Mouse (Mus musculus): ENCODE measurements around the gene Pawr. TPM values are rescaled to one million over a fixed set of nuclear protein-coding genes. Genes with fewer than 3 reads are reported as not detected.

The Pawr gene
- total RNA-seq, 1 experiment, result 36.4 TPM

GRCm38 (mm10) chr10:108461862-108462261 is 129.9 kb downstream of the Pawr start:
- TF ChIP-seq ZC3H11A (IDR thresholded peaks at IDR 0.05; ENCODE audit: borderline replicate concordance, low read depth, low read length) (no peak), HCFC1 (IDR thresholded peaks at IDR 0.05; ENCODE audit: borderline replicate concordance, insufficient read depth, low read length) (no peak), MAFK (IDR thresholded peaks at IDR 0.05; ENCODE audit: insufficient read depth, low read depth, low read length) (no peak), CHD2 (IDR thresholded peaks at IDR 0.05; ENCODE audit: low read depth, low read length) (no peak), ZNF384 (IDR thresholded peaks at IDR 0.05; ENCODE audit: low read depth, low read length) (no peak)
- Histone ChIP-seq H3K9me3 (ENCODE audit: control insufficient read depth, insufficient read depth, low read depth, low read length) (no peaks in the 10 kb centered on the region), H3K36me3 (ENCODE audit: control insufficient read depth, insufficient read depth, low read length, poor library complexity, severe bottlenecking) (no peaks in the 10 kb centered on the region), H3K9ac (ENCODE audit: insufficient read depth, low read depth, low read length, poor library complexity, severe bottlenecking) (no peak overlapping the region), H3K27ac (ENCODE audit: insufficient read depth, low read depth, low read length, poor library complexity, severe bottlenecking) (no peak overlapping the region), H3K4me3 (ENCODE audit: insufficient read depth in 1 of 2, low read depth in 1 of 2, low read length in 2 of 2, poor library complexity in 1 of 2, severe bottlenecking in 1 of 2) (no peak overlapping the region), H3K4me1 (ENCODE audit: control insufficient read depth in 2 of 2, insufficient read depth in 2 of 2, low read length in 2 of 2, poor library complexity in 1 of 2) (no peaks in the 10 kb centered on the region)
- DNase-seq (ENCODE audit: low read depth, low spot score), result no peak
- in situ Hi-C loops (cut with MboI; ENCODE audit: low sequenced_read_pairs in 2 of 2, unreplicated experiment in 2 of 2), result no loop called here

Other genes with a start within 250 kb of the Pawr start
- 73.6 and 106 TPM in 2 replicates for gene Ppp1r12a, start 169.9 kb upstream of the Pawr start, total RNA-seq (2012; rRNA removed)